Mouse (Mus musculus): ENCODE results near the gene Pknox1. TPM values are rescaled to one million over a fixed set of nuclear protein-coding genes. Genes with fewer than 3 reads are reported as not detected.

The Pknox1 gene
- polyA plus RNA-seq, 1 experiment from 2014 or later = 22.7 TPM

DNA sequence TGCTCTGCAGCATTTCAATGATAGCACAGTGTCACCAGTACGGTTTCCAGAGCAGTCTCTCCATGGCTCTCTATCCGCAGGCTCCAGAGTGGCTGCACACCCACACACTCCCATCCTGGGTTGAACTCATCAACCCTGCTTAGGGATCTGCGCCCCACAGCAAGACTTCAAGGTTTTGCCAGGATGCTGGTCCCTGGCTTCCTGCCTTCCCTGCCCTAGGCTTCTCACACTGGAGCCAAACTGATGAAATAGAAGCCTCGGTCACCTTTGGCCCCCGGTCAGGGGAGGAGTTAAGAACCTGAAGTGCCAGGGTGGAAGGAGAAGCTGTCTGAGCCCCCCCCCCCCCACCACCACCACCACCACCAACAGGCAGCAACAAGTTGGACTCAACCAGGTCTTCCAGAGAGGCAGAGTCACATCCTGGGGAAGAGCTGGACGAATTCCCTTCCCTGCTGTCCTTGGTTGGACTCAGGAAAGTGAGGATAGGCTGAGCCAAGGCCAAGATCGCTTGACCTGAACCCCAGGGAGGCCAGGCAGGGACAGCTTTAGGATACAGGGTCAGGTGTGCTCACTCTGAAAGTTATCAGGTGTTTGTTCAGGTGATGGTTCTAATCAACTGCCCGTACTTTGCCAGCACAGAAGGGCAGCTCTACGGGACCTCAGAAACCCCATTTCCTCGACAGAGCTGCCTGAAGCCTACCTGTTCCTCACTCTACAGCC lies 66.7 kb downstream of the Pknox1 start:
- Histone ChIP-seq H3K4me2 (no peak overlapping the region), H3K36me3 (ENCODE audit: control insufficient read depth, insufficient read depth, low read length) (no peaks in the 10 kb centered on the region), H3K4me1 (ENCODE audit: control insufficient read depth, insufficient read depth, low read length) (no peaks in the 10 kb centered on the region; the same call in 1 of the 2 replicates), H3K4me3 (ENCODE audit: low read depth, low read length) (no peak overlapping the region), H3K27me3 (ENCODE audit: control insufficient read depth, insufficient read depth, low read length) (peaks cover 9% of the 10 kb centered on the region), H3K9me3 (ENCODE audit: control insufficient read depth, low read length) (no peaks in the 10 kb centered on the region), H3K27ac (ENCODE audit: low read depth, low read length) (no peak overlapping the region), H3K9ac (ENCODE audit: low read length) (no peak overlapping the region)
- no peak for DNase-seq (ENCODE audit: low spot score, missing footprints)
- ATAC-seq (ENCODE audit: low FRiP score) = no peak
- 82% methylated on average over 10 of the region's 10 CpGs for WGBS

DNA sequence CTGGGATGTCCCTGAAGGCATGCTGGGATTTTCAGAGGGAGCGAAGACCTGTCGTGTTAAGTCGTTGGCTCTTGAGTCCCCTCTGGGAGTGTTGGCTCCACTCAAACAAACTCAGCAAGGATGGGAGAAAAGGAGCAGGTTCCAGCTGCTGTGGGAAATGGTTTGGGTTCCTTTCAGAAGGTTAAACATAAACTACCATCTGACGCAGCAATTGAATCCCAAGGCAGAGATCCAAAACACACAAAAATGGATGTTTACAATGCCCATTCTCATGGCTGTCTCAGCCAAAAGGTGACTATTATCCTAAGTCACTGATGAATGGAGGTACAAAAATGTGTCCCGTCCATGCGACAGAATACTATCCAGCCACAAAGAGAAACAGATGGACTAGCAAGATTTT lies 68.5 kb downstream of the Pknox1 start:
- ATAC-seq (ENCODE audit: low FRiP score) = no peak

DNA sequence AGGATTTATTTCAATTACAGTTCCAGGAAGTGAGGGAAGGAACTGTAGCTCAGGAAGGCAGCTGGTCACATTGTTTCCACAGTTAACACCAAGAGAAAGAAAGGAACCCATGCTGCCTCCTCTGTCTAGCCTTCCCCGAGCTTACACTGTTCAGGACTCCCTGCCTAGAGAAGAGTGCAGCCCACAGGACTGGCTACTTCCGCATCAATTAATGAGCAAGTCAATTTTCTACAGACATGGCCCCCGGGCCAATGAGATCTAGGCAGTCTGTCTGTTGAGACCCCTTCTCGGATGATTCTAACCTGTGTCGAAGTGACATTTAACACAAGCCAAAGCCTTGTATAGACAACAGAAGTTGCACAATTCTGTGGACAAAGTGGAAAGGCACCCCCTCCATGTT lies 70.4 kb downstream of the Pknox1 start:
- ATAC-seq (ENCODE audit: low FRiP score) = no peak
- Histone ChIP-seq H3K9ac (ENCODE audit: low read length) (no peak overlapping the region), H3K36me3 (ENCODE audit: control insufficient read depth, insufficient read depth, low read length) (no peaks in the 10 kb centered on the region), H3K4me3 (ENCODE audit: low read depth, low read length) (no peak overlapping the region), H3K27me3 (ENCODE audit: control insufficient read depth, insufficient read depth, low read length) (peaks cover 19% of the 10 kb centered on the region), H3K4me1 (ENCODE audit: control insufficient read depth, insufficient read depth, low read length) (peaks cover 12% of the 10 kb centered on the region), H3K9me3 (ENCODE audit: control insufficient read depth, low read length) (no peaks in the 10 kb centered on the region), H3K4me2 (no peak overlapping the region), H3K27ac (ENCODE audit: low read depth, low read length) (no peak overlapping the region)
- WGBS = 78% methylated on average over 5 of the region's 5 CpGs
- no peak for DNase-seq (ENCODE audit: low spot score, missing footprints)

More for the DNA sequence above, 68.5 kb downstream of the Pknox1 start:
- Histone ChIP-seq H3K4me3 (ENCODE audit: low read depth, low read length) (no peak overlapping the region), H3K9ac (ENCODE audit: low read length) (no peak overlapping the region), H3K27me3 (ENCODE audit: control insufficient read depth, insufficient read depth, low read length) (peaks cover 19% of the 10 kb centered on the region), H3K27ac (ENCODE audit: low read depth, low read length) (no peak overlapping the region), H3K4me1 (ENCODE audit: control insufficient read depth, insufficient read depth, low read length) (peaks cover 12% of the 10 kb centered on the region), H3K9me3 (ENCODE audit: control insufficient read depth, low read length) (no peaks in the 10 kb centered on the region), H3K4me2 (no peak overlapping the region), H3K36me3 (ENCODE audit: control insufficient read depth, insufficient read depth, low read length) (no peaks in the 10 kb centered on the region)
- DNase-seq (ENCODE audit: low spot score, missing footprints) = no peak
- WGBS = 87% methylated on average over 6 of the region's 6 CpGs

DNA sequence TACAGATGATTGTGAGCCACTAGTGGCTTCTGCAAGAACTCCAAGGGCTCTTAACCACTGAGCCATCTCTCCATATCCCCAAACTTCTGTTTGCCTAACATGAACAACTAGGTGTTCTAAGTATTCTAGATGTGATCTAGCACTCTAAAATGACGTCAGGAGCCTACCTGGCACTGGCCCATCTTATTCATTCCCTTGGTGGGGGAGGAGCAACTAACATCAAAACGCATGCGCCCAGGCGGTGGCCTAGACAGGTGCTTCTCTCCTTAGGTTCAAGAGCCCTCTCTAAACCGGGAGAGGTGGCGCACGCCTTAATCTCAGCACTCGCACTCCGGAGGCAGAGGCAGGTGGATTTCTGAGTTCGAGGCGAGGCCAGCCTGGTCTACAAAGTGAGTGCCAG lies 71.2 kb downstream of the Pknox1 start:
- no peaks in the 10 kb centered on the region for H3K9me3 ChIP-seq (ENCODE audit: control insufficient read depth, low read length)
- 57% methylated on average over 11 of the region's 11 CpGs for WGBS
- ATAC-seq (ENCODE audit: low FRiP score) = no peak
- DNase-seq (ENCODE audit: low spot score, missing footprints) = no peak
- H3K4me2 ChIP-seq = no peak overlapping the region
- no peak overlapping the region for H3K27ac ChIP-seq (ENCODE audit: low read depth, low read length)
- H3K4me3 ChIP-seq (ENCODE audit: low read depth, low read length) = no peak overlapping the region
- H3K4me1 ChIP-seq (ENCODE audit: control insufficient read depth, insufficient read depth, low read length) = peaks cover 12% of the 10 kb centered on the region
- no peaks in the 10 kb centered on the region for H3K36me3 ChIP-seq (ENCODE audit: control insufficient read depth, insufficient read depth, low read length)
- H3K9ac ChIP-seq (ENCODE audit: low read length) = no peak overlapping the region
- peaks cover 19% of the 10 kb centered on the region for H3K27me3 ChIP-seq (ENCODE audit: control insufficient read depth, insufficient read depth, low read length)

DNA sequence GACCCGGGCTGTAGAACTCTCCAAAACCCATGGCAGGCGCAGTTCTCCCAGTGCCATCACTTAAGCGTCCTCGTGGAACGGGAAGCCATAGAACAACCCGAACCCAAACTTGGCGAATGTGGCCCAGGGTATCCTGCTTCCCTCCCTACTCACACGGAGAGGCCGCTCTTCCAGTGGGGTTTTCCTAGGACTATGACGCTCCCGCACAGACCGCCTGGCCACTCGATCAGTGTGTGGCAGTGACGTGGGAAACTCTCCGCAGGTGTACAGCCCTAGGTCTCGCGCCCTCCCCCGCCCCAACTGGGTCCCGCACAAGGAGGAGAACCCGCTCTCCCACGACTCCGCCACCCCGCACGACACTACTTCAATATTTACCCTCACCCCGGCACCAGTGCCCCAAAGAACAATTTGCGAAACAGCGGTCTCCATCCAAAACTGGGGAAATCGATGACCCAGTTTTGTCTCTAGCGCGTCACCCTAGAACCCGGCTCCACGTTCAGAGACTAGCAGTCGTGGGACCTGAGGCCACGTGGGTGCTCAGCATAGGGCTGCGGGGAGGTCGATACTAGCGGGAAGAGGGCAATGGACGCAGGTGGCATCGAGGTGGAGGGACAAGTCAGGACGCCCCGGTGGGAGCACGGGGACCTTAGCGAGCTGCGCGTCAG lies 71.9 kb downstream of the Pknox1 start:
- DNase-seq (ENCODE audit: low spot score, missing footprints) (no peak), ATAC-seq (ENCODE audit: low FRiP score) (peak; percentile 64)
- H3K36me3 ChIP-seq (ENCODE audit: control insufficient read depth, insufficient read depth, low read length) = no peaks in the 10 kb centered on the region
- H3K27me3 ChIP-seq (ENCODE audit: control insufficient read depth, insufficient read depth, low read length) = peaks cover 19% of the 10 kb centered on the region
- H3K9me3 ChIP-seq (ENCODE audit: control insufficient read depth, low read length) = no peaks in the 10 kb centered on the region
- H3K4me1 ChIP-seq (ENCODE audit: control insufficient read depth, insufficient read depth, low read length) = peaks cover 12% of the 10 kb centered on the region
- H3K9ac ChIP-seq (ENCODE audit: low read length) = peak overlapping the region; percentile 54
- 7% methylated on average over 45 of the region's 45 CpGs for WGBS
- no peak overlapping the region for H3K27ac ChIP-seq (ENCODE audit: low read depth, low read length)
- H3K4me2 ChIP-seq = peak overlapping the region; percentile 88
- H3K4me3 ChIP-seq (ENCODE audit: low read depth, low read length) = peak overlapping the region; percentile 42

DNA sequence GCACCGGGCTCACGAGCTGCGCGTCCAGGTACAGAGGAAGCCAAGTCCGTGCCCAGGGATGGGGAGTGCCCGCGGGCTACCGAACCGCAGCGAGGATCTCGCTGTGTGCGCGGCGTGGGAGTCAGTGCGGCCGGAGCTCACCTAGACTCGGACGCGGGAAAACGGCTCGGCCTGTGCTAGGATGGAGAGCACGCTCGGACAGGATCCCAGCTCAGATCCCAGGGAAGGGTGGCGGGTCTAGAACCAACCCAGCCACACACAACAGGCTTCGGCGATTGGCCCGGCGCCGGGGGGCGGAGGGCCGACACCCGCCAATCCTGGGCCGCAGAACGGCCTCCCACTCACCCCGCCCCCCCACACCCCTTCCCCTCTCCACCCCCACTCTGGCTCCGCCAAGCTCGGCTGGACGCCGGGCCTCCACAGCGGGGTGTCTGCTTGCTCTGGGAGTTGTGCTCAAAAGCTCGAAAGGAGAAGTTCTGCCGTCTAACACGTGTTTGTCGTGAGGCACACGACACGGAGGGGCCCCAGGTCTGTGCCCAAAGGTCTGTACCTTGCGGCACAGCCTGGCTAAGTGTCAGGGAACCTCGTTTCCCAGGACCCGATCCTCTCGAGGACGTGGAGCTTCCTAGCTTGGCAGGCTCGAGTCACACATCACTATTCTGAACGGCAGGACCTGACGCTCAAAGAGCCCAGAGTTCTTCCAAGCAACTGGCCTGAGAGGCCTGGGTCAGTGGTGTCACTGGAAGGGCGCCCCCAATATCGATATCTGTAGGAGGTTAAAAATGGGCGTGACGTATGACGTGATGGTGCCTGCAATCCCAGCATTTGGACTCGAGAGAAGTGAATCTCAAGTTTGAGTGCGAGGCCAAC lies 72.6 kb downstream of the Pknox1 start, which contains the start of gene Cbs:
Gene Cbs (minus strand): TSS at position 297 of the 870 bp plus-strand sequence.
- H3K4me1 ChIP-seq (ENCODE audit: control insufficient read depth, insufficient read depth, low read length) = peaks cover 12% of the 10 kb centered on the region

DNA sequence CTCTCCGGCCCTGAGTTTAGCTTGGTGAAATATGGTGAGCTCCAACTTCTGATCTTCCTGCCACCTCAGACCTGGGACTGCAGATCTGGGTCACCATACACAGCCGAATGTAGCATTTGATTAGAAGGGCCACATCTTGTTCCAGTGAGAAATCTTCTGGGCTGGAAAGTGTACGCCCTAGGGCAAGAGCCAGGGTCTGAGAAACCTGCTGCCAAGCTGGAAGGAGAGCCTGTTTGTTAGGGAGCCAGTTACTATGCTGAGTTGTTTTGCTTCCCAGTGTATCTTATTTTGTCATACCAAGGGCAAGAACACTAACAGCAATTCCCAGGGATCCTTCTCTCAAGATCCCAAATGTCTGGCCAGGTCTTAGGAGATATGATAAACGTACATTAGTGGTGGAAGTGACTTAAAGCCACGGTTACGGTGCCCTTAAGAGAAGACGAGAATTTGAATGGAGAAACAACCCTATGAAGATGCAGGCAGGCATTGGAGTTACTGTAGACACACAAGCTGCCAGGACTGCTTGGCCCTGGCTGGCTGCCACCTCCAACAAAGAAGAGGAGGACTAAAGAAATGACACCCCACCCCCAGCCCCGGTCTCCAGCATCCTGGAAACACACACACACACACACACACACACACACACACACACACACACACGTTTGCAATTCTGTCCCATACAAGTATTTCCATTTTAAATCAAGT lies 73.5 kb downstream of the Pknox1 start:
- H3K36me3 ChIP-seq (ENCODE audit: control insufficient read depth, insufficient read depth, low read length) = no peaks in the 10 kb centered on the region
- H3K4me2 ChIP-seq = no peak overlapping the region
- H3K9me3 ChIP-seq (ENCODE audit: control insufficient read depth, low read length) = no peaks in the 10 kb centered on the region
- no peak for DNase-seq (ENCODE audit: low spot score, missing footprints)
- 75% methylated on average over 9 of the region's 9 CpGs for WGBS
- H3K4me3 ChIP-seq (ENCODE audit: low read depth, low read length) = no peak overlapping the region
- H3K27me3 ChIP-seq (ENCODE audit: control insufficient read depth, insufficient read depth, low read length) = peaks cover 19% of the 10 kb centered on the region
- no peak for ATAC-seq (ENCODE audit: low FRiP score)
- no peak overlapping the region for H3K27ac ChIP-seq (ENCODE audit: low read depth, low read length)
- peaks cover 12% of the 10 kb centered on the region for H3K4me1 ChIP-seq (ENCODE audit: control insufficient read depth, insufficient read depth, low read length)
- H3K9ac ChIP-seq (ENCODE audit: low read length) = no peak overlapping the region

More for the DNA sequence above, 72.6 kb downstream of the Pknox1 start, which contains the start of gene Cbs:
- Histone ChIP-seq H3K27ac (ENCODE audit: low read depth, low read length) (no peak within 1 kb of the TSS), H3K4me3 (ENCODE audit: low read depth, low read length) (peak within 1 kb of the TSS; percentile 42), H3K27me3 (ENCODE audit: control insufficient read depth, insufficient read depth, low read length) (peaks cover 19% of the 10 kb centered on the region), H3K36me3 (ENCODE audit: control insufficient read depth, insufficient read depth, low read length) (no peaks in the 10 kb centered on the region), H3K9ac (ENCODE audit: low read length) (peak within 1 kb of the TSS; percentile 54), H3K4me2 (peak within 1 kb of the TSS; percentile 88), H3K9me3 (ENCODE audit: control insufficient read depth, low read length) (no peaks in the 10 kb centered on the region)
- peak; percentile 89 for ATAC-seq (ENCODE audit: low FRiP score)
- 2% methylated on average over 57 of the region's 61 CpGs for WGBS
- DNase-seq (ENCODE audit: low spot score, missing footprints) = peak; percentile 93

DNA sequence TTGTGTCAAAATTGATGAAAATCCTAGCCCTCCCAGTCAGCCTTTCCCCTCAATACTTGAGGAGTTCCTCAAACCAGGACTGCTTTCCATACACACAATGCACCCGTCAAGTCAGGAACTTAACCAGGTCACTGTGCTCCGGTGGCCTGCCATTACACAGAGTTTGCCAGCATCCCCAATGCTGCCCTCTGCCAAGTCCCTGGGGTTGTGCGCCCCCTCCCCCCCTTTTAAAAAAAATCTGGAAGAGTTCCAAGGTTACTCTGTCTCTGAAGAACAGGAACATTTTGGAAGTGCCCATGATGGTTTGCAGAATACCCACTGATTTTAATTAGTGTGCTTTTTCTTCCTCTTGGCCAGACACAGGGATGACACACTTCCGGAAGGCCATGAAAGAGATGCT lies 75.1 kb downstream of the Pknox1 start:
- Histone ChIP-seq H3K27ac (ENCODE audit: low read depth, low read length) (no peak overlapping the region), H3K9me3 (ENCODE audit: control insufficient read depth, low read length) (no peaks in the 10 kb centered on the region), H3K36me3 (ENCODE audit: control insufficient read depth, insufficient read depth, low read length) (no peaks in the 10 kb centered on the region), H3K9ac (ENCODE audit: low read length) (no peak overlapping the region), H3K4me2 (no peak overlapping the region), H3K27me3 (ENCODE audit: control insufficient read depth, insufficient read depth, low read length) (peaks cover 19% of the 10 kb centered on the region), H3K4me1 (ENCODE audit: control insufficient read depth, insufficient read depth, low read length) (peaks cover 12% of the 10 kb centered on the region), H3K4me3 (ENCODE audit: low read depth, low read length) (no peak overlapping the region)
- DNase-seq (ENCODE audit: low spot score, missing footprints) = no peak
- no peak for ATAC-seq (ENCODE audit: low FRiP score)
- WGBS = 79% methylated on average over 4 of the region's 4 CpGs

Measured in midbrain, embryonic 11.5 days (tissue).